Mouse (Mus musculus): ENCODE data around the gene Lpar6. TPM values are rescaled to one million over a fixed set of nuclear protein-coding genes. Genes with fewer than 3 reads are reported as not detected.

The Lpar6 gene
- total RNA-seq (2017) = 34.2 to 67.7 TPM (median 63.5 TPM) in 3 replicates

- ATAC-seq (replicated peaks; ENCODE audit: insufficient number of reproducible peaks, low FRiP score, low TSS enrichment, poor library complexity, severe bottlenecking) = peak; percentile 81
Observed at GRCm38 (mm10) chr14:73237848-73238321, at the start of gene Lpar6. TSS of gene Lpar6 (plus strand) at chr14:73237895.

- ATAC-seq (replicated peaks; ENCODE audit: insufficient number of reproducible peaks, low FRiP score, low TSS enrichment, poor library complexity, severe bottlenecking) = no peak
Observed at GRCm38 (mm10) chr14:73199058-73199457, 38.6 kb upstream of the Lpar6 start.

GRCm38 (mm10) chr14:73201447-73201846 lies 36.2 kb upstream of the Lpar6 start:
- ATAC-seq (replicated peaks; ENCODE audit: insufficient number of reproducible peaks, low FRiP score, low TSS enrichment, poor library complexity, severe bottlenecking) = no peak

- ATAC-seq (replicated peaks; ENCODE audit: insufficient number of reproducible peaks, low FRiP score, low TSS enrichment, poor library complexity, severe bottlenecking) = peak; percentile 50; the same call in 1 of the 2 replicates
Observed at GRCm38 (mm10) chr14:73204016-73204415, 33.7 kb upstream of the Lpar6 start.

GRCm38 (mm10) chr14:73209262-73209661 lies 28.4 kb upstream of the Lpar6 start:
- peak; percentile 79; the same call in 1 of the 2 replicates for ATAC-seq (replicated peaks; ENCODE audit: insufficient number of reproducible peaks, low FRiP score, low TSS enrichment, poor library complexity, severe bottlenecking)

GRCm38 (mm10) chr14:73210196-73210595 lies 27.5 kb upstream of the Lpar6 start:
- no peak for ATAC-seq (replicated peaks; ENCODE audit: insufficient number of reproducible peaks, low FRiP score, low TSS enrichment, poor library complexity, severe bottlenecking)

- ATAC-seq (replicated peaks; ENCODE audit: insufficient number of reproducible peaks, low FRiP score, low TSS enrichment, poor library complexity, severe bottlenecking) = no peak; the same call in 1 of the 2 replicates
Observed at GRCm38 (mm10) chr14:73211477-73211876, 26.2 kb upstream of the Lpar6 start.

- ATAC-seq (replicated peaks; ENCODE audit: insufficient number of reproducible peaks, low FRiP score, low TSS enrichment, poor library complexity, severe bottlenecking) = no peak
Observed at GRCm38 (mm10) chr14:73217062-73217461, 20.6 kb upstream of the Lpar6 start.

- peak; percentile 96 for ATAC-seq (replicated peaks; ENCODE audit: insufficient number of reproducible peaks, low FRiP score, low TSS enrichment, poor library complexity, severe bottlenecking)
Observed at GRCm38 (mm10) chr14:73222316-73222970, 15.3 kb upstream of the Lpar6 start.

GRCm38 (mm10) chr14:73226346-73226745 lies 11.3 kb upstream of the Lpar6 start:
- no peak for ATAC-seq (replicated peaks; ENCODE audit: insufficient number of reproducible peaks, low FRiP score, low TSS enrichment, poor library complexity, severe bottlenecking)

GRCm38 (mm10) chr14:73226849-73227248 lies 10.8 kb upstream of the Lpar6 start:
- ATAC-seq (replicated peaks; ENCODE audit: insufficient number of reproducible peaks, low FRiP score, low TSS enrichment, poor library complexity, severe bottlenecking) = no peak

GRCm38 (mm10) chr14:73231286-73231982 lies 6.3 kb upstream of the Lpar6 start:
- ATAC-seq (replicated peaks; ENCODE audit: insufficient number of reproducible peaks, low FRiP score, low TSS enrichment, poor library complexity, severe bottlenecking) = no peak

- ATAC-seq (replicated peaks; ENCODE audit: insufficient number of reproducible peaks, low FRiP score, low TSS enrichment, poor library complexity, severe bottlenecking) = no peak
Observed at GRCm38 (mm10) chr14:73234468-73235031, 3.1 kb upstream of the Lpar6 start.

GRCm38 (mm10) chr14:73238498-73239250 lies 979 bp downstream of the Lpar6 start:
- peak; percentile 49; the same call in 1 of the 2 replicates for ATAC-seq (replicated peaks; ENCODE audit: insufficient number of reproducible peaks, low FRiP score, low TSS enrichment, poor library complexity, severe bottlenecking)

- ATAC-seq (replicated peaks; ENCODE audit: insufficient number of reproducible peaks, low FRiP score, low TSS enrichment, poor library complexity, severe bottlenecking) = no peak
Observed at GRCm38 (mm10) chr14:73239291-73239690, 1.6 kb downstream of the Lpar6 start.

- ATAC-seq (replicated peaks; ENCODE audit: insufficient number of reproducible peaks, low FRiP score, low TSS enrichment, poor library complexity, severe bottlenecking) = no peak
Observed at GRCm38 (mm10) chr14:73239857-73240256, 2.2 kb downstream of the Lpar6 start.

- ATAC-seq (replicated peaks; ENCODE audit: insufficient number of reproducible peaks, low FRiP score, low TSS enrichment, poor library complexity, severe bottlenecking) = no peak
Observed at GRCm38 (mm10) chr14:73244061-73244597, 6.4 kb downstream of the Lpar6 start.

GRCm38 (mm10) chr14:73250056-73250455 lies 12.4 kb downstream of the Lpar6 start:
- ATAC-seq (replicated peaks; ENCODE audit: insufficient number of reproducible peaks, low FRiP score, low TSS enrichment, poor library complexity, severe bottlenecking) = no peak

GRCm38 (mm10) chr14:73252276-73252675 lies 14.6 kb downstream of the Lpar6 start:
- ATAC-seq (replicated peaks; ENCODE audit: insufficient number of reproducible peaks, low FRiP score, low TSS enrichment, poor library complexity, severe bottlenecking) = no peak
